Mouse (Mus musculus): ENCODE results near the gene Aldh9a1.
A peak's percentile ranks its signal among the peaks of the same experiment; 100 is the strongest.

Aldh9a1 gene

DNA sequence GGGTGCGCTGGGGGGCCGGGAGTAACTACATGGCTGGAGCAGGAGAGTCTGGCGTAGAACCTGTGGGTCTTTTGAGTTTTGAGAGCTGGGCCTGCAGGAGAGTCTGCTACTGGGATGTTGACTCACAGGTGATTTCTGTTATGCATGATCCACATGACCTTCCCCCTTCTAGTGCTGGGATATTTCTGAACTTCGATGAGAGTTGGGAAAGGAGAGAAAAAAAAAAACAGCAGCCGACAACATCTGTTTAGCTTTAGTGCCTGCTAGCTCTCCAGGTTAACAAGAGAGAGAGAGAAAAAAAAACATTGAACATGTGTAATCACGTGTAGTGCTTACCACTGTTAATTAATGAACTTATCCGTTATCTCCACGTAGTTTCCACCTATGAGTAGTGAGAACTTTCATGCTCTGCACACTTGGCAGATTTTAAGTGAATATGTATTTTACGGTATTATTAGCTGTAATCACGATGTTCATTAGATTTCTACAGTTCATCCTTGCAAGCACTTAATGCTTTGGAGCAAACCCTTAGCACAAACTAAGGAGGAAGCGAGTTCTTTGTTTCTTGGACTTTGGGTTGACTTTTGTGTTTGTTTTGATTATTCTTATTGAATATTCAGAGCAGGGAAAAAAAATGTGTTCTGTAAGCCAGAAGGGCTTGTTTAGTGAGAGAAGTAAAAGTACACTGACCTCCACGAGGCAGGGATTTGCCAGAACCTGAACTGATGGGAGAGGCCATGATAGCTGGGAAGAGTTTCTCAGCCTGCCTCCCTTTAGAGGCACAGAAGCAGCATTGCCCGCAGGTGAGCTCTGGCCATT, 1.0 kb downstream of the Aldh9a1 start:
- no peak for DNase-seq (ENCODE audit: low read depth)

DNA sequence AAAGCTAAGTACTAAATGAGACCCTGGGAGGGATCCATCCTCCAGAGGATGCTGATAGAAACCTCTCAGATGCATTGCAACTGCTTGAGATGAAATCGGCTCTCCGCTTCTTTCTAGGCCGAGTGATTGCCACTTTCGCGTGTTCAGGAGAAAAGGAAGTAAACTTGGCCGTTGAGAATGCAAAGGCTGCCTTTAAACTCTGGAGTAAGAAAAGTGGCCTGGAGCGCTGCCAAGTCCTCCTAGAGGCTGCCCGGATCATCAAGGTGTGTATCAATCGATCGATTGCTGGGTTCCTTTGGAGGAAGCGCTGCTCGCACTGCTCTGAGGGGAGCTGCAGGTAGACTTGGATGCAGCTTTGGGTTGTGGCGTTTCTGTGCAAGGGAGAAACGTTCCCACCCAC, 2.6 kb downstream of the Aldh9a1 start:
- DNase-seq (ENCODE audit: low read depth), result no peak

DNA sequence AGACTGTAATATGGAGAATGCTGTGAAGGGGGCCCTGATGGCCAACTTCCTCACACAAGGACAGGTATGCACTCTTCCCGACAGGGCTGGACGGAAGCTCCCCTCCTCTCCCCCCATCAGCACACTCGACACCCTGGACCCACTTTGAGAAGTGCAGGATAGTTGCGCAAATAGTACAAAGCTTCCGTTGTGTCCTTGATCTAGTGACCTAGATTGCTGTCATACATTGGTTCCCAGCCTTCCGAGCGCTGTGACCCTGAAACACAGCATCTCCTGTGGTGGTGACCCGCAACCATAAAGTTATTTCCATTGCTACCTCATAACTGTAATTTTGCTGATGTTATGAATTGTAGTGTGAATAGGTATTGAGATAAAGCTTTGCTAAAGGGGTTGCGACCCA, 7.6 kb downstream of the Aldh9a1 start:
- DNase-seq (ENCODE audit: low read depth), result no peak

DNA sequence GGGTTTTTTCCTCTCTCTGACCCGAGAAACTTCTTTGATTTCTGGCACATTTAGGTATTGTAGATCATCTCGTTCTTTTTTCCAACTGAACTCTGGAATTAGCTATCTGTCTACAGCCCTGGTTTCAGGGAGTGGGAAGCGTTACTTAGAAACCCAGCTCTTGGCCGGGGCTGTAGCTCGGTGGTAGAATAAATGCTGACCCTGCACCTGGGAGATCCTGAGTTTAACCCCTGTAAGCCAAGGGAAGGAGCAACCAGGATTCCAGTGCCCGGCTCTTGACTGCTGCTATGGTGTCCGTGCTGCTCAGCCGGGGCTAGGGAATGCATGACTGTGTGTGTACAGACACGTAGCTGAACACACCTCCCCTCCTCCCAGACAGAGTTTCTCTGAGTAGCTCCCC, 8.9 kb downstream of the Aldh9a1 start:
- DNase-seq (ENCODE audit: low read depth), result no peak

DNA sequence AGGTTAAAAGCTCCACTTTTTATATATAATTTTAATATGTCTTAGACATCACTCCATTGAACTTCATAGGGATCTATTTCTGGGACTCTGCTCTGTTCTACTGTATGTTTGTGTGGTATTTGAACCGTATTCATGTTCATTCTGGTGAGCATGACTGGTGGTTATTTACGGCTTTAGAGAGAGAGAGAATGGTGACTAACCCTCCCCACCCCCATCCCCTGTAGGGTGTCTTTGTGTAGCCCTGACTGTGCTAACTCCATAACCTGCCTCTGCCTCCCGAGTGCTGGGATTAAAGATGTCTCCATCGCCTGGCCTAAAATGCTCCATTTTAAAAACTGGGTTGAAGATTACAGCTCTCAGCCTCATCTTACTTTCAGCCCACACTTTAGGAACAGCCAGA, 10.5 kb downstream of the Aldh9a1 start:
- DNase-seq (ENCODE audit: low read depth), result no peak

DNA sequence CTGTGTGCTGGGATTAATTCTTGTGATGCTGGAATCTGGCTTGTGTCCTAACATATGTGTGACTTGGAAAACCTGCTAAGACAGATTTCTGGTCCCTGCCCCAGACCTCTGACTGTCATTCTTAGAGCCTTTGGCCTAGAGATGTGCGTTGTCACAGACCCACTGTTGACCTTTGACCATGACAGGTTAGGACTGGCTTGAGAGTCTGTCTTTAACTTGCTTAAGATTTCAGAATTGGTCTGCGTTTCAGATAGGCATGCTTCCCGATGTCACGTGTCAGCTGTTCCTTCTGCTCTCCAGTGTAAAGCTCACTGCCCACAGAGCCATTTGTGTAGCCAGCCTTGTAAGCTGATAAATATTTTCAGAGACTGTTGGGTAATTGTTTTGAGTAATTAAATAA, 13.0 kb downstream of the Aldh9a1 start:
- no peak for DNase-seq (ENCODE audit: low read depth)

DNA sequence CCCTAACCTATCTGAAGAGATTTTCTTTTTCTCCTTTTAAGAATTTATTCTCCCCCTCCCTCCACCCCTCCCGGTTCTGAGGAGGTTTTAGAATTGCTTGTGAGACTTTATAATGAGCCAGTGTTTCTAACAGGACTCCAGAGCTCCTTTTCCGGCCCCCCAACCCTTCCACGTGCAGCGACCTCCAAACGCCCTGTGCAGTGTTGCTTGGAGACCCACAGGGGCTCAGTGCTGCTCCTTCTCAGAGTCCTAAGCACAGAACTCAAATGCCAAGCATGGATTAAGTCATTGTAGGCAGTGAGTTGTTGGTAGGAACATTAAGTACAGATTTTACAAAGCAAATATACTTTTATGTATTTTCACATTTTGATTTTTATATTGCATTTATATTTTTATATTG, 13.5 kb downstream of the Aldh9a1 start:
- DNase-seq (ENCODE audit: low read depth), result no peak

DNA sequence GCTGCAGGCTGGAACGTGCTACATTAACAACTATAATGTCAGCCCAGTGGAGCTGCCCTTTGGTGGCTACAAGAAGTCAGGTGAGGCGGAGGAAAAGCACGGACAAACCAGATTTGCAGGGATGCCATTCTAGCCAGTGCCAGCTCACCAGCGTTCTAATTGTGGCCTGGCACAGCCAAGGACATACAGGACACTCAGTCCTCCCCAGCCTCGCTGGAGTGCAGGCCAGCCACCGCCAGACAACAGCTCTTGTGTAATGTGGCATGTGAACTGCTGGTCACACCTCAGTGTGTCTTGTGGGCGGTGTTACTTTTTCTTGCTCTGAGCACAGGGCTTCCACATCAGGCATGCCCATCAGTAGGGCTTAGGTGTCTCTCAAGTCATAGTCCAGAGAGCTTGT, 16.0 kb downstream of the Aldh9a1 start:
- DNase-seq (ENCODE audit: low read depth), result no peak

DNA sequence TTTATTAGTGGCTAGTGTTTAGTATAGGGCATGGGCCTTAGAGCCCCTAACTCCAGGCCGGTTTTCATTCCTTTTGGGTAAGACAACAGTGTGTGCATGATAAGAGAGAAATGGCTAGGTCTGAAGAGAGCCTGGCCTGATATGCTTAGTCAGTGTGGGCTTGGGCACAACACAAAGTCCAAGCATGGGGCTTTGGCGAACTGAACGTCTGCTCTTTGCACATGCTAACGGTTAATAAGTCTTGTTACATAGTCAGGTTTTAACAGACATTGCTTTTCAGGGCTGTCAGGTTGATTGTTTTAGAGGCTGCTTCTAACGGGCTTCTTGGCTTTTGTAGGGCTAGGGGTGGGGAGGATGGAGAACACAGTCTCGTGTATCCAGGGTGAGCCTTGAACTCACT, 16.8 kb downstream of the Aldh9a1 start:
- no peak for DNase-seq (ENCODE audit: low read depth)

DNA sequence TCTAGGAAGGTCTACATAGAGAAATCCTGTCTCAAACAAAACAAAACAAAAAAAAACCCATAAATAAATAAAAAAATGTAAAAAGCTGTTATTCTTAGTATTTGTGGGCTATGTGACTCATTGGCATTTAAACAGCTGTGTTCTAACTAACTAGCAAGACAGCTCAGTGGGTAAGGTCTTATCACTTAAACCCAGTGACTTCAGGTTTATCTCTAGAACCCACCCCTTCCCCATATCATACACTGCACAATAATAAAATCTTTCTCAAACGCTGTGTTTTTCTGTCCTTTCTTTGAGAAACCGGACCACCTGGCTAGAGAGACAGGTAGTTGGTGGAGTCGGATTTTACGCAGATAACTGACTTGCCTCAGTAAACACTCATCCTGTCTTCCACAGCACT, 18.2 kb downstream of the Aldh9a1 start:
- DNase-seq (ENCODE audit: low read depth), result no peak

DNA sequence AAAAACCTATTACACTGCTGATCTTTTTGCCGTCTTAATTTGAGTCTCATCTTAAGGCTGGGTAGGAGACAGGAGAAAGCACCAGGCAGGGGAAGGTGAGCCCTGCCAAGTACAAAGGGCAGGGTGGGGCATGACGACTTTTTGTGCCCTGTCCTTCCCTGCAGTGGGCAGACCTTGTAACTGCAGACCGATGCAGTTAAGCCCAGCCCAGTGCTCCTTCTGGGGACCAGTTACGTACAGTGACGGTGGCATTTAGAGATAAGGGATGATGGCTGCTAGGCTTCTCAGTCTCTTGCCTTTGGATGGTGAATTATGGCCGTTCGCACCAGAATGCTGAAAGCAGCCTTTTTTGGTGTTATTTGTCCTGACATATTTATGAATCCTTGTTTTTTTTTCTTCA, 18.7 kb downstream of the Aldh9a1 start:
- no peak for DNase-seq (ENCODE audit: low read depth)

DNA sequence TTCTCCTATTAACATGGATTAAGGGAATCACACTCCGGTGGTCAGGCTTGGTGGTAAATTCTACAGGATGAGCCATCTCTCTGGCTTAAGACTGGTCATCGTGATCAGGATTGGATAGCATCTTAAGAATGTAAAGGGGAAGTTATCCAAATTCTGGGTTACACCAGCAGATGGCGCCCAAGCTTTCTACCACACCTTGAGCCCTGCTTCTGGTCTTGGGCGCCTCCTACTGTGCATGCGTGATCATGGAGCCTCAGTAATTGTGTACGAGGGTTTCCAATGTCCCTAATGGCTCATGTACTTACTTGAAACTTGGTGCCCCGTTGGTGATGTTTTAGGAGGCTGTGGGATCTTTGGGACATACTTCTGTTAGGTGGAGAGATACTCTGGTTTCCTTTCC, 20.1 kb downstream of the Aldh9a1 start:
- DNase-seq (ENCODE audit: low read depth), result peak; percentile 94

DNA sequence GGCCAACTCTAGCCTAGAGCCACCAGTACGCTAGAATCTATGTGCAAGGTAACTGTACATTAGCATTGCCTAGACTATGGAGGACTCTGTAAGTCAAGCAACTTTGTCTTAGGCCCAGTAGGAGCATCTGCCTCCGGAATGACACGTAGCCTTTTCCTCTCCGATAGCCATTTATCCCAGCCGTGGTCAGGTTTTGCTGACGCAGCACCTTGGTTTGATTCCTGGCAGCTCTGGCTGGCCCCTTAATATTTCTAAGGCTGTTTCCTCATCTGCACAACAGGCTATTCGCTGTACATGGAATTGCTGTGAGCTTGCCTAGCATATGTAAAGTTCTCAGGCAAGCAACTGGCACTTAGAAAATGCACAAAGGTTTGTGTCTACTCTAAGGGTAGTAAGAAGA, 22.9 kb downstream of the Aldh9a1 start:
- DNase-seq (ENCODE audit: low read depth), result no peak

DNA sequence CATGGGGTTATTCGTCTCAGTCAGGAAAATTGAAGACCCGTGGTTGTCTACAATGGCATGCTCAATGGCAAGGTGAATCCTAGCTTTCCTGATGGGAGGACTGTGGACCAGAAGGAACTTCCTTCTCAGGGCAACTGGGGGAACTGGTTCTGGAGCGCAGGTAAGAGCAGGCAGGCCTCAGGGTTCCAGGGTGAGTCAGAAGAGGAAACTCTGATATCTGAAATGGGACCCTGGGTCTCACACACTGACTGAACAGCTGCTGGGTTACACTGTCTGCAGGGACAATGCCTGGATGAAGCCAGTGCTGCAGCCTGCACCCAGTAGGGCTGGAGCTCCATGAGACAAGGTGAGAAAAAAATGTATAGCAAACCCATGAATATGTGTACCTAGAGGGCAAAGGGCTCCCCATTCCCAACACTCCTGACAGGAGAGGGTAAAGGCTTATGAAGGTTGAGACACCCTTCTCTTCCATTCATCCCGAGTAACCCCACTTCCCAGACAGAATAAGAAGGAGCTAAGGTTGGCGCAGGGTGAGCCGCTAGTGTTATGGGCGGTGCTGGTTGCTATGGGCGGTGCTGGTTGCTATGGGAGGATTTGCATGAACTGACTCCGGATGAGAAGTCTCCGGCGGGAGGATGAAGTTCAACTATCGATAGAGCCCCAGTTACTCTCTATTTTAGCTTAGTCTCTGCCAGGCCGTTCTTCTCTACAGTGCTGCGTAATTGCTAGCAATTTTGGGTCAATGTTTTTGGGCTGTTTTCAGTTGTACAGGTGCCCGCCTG, 24.4 kb downstream of the Aldh9a1 start:
- no peak for DNase-seq (ENCODE audit: low read depth)

DNA sequence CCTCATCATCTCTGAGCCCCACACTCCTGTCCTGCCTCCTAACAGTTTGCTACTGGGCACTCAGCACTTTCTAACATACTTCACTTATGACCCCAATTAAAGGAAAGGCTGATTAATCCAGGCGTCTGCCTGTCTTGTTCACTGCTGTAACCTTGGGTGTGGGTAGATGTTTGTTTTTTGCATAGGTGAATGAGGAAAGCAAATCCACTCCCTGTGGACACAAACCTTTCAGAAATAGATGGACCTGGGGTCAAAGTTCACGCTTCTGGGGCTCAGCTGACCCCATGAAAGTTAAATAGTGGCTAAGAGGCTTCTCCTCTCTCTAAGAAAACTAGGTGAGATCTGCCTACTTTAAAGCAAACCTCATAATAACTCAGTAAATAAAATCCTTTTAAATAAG, 25.2 kb downstream of the Aldh9a1 start:
- DNase-seq (ENCODE audit: low read depth), result no peak

DNA sequence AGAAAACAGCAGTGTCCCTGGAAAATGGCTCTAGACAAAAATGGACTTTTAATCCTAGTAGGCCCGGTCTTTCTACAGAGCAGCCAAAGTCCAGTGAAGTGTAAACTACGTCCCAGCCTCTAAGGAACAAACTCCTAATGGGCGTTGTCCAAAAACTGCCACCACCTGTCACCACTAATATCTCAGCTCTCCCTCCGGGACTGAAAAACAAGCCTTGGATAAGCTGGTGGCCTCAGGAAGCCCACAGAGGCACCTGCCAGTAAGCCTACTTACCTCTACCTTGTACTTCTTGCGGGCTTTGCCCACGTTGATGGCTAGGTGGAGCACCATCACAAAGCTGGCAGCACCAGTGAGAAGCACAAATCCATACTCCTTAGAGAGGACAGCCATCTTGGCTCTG, 28.2 kb downstream of the Aldh9a1 start:
- DNase-seq (ENCODE audit: low read depth), result no peak

DNA sequence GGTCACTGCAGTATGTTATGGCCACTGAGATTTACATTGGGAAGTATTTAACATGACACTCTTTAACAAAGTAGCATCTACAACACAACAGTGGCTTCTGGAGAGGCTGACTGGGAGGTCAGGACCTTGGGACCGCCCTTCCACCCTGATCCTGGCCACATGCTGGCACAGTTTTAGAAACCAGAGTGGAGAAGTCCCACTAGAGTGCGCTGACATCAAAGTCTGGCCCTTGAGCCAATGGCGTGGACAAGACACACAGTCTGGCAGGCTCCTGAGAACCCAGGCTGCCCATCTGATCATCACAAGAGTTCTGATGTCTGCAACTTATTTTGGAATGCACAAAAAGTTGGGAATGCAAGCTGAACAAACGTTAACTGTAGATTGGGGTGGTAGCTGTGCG, 30.0 kb downstream of the Aldh9a1 start:
- DNase-seq (ENCODE audit: low read depth), result no peak

DNA sequence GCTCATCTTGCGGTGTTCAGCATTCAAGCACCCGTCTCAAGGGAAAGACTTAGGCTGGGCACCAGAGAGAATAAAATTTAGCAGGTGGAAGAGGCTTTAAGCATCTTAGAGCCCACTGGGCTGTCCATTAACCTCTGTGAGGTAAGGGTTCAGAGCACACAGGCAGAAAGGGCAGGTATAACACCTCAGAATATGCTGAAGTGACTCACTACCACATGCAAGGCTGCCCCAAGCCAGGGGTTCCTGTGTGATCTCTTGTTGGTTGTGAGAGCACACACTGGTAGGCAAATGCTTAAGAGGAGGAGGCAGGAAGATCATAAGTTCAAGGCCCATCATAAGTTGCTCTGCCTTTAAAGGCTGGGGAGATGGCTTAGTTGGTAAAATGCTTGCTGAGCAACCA, 30.4 kb downstream of the Aldh9a1 start:
- DNase-seq (ENCODE audit: low read depth), result no peak

DNA sequence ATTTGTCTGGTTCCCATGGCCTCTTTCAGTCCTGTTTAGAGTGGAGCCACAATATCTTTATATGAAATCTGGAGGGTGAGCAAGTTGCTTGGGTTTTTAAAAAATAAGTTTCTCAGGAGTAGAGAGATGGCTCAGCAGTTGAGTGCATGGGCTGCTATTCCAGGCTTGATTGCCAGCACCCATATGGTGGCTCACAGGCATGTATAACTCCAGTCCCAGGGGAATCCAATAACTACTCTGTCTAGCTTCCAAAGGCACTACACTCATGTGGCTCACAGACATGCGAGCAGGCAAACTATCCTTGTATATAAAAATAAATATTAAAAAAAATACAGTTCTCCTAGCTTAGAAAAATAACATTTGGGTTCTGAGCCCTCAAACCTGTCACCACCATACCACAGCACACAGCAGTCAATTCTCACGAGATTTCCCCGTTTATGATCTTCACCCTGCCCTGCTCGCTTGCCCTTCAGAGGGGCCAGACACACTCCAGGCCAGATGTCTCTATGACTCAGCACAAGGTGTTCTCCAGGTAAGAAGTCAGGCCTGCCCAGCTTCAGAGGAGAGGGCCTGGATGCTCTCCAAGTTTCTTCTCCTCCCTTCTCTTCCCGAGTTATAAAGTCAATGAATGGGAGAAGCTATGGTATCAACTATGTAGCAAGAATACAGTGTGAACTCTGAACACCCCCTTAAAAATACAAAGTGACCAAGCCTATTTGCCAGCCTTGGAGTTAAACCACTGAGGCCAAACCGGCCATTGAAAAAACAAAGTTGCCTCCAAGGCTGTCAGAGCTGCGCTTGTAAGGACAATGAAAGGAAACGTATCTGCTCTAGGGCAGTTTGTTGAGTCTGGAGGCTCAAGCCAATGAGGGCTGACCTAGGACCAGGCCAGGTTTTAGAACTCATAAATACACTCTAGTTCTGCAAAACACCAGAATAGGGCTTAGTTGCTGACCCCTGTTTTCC, 31.5 kb downstream of the Aldh9a1 start:
- no peak for DNase-seq (ENCODE audit: low read depth)

DNA sequence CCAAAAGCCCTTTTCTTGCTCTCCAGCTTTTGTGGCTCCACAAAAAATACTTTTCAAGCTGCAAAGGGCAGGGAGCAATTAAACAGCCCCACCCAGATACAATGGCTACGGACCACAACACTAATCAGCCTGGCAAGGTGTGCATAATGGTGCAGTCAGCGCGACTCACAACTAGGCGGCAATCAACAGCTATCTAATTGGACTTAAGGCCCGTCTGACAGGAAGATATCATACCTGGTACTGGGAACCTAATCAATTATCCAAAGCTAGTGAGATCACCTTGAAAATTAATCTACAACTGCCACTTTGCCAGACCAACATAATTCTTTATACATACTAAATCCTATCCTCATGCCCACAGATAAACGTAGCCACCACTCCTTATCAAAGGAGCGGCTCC, 32.5 kb downstream of the Aldh9a1 start:
- no peak for DNase-seq (ENCODE audit: low read depth)

DNA sequence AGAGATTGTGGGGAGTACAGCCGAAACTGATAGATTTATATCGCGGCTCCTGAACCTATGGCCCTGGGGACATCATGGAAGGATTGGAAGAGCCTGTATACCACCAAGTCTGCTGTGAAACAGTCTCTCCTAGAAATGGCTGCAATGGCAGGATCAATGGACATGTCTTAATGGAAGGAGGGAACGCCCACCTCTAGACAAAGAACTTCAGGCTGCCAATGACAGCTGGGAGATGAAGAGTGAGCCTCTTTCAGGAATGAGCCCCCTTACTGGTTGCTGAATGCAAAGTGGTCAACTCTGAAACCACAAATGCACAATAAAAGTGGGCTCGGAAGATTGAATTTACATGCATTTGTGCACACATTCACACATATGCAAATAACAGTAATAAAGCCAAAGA, 33.0 kb downstream of the Aldh9a1 start:
- DNase-seq (ENCODE audit: low read depth), result no peak

DNA sequence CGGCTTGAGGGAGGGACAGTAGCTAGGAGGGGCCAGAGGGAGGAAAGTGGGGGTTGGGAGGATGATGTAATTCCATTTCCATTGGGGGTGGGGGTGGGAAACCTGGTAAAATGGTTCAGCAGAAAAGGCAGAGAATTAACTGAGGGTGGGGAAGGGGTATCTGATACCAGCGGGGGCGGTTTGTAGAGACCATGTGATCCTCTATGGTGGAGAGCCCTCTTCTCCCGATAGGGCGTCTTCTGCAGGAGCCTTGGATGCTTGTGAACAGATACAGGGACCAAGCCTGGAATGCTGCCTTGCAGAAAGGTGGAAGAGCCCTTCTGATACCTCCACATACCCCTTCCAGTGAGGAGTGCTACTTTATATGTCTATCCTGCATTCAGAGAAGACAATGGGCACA, 33.4 kb downstream of the Aldh9a1 start:
- no peak for DNase-seq (ENCODE audit: low read depth)

DNA sequence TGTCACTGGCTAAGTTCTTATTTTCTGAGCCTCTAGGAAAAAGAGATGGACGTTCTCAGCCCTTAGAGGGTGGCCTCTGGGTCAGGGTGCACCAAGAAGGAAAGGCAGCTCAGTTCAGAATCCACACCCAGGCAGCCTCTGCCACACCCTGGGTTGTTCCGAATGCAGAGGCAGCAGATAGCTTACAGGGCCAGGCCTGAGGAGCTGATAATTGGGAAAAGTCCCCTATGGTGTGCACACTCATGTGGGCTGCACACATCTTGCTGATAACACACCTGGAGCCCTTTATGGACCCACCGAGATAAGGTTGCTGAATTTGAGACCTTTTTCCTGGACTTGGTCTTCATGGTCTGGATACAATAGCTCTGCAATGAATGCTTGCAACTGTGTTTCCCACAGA, 34.4 kb downstream of the Aldh9a1 start:
- peak; percentile 85 for DNase-seq (ENCODE audit: low read depth)
